Mouse (Mus musculus): ENCODE measurements around the gene Ccdc107. TPM values are rescaled to one million over a fixed set of nuclear protein-coding genes. Genes with fewer than 3 reads are reported as not detected.

The Ccdc107 gene
- polyA plus RNA-seq, 1 experiment from 2014 or later = 130 TPM

GRCm38 (mm10) chr4:43528487-43528886 lies 35.8 kb downstream of the Ccdc107 start:
- H3K27me3 ChIP-seq (ENCODE audit: control insufficient read depth, insufficient read depth, low read length) = no peaks in the 10 kb centered on the region
- no peak overlapping the region for H3K4me2 ChIP-seq (replicated peaks; ENCODE audit: low read depth, low read length)
- no peak overlapping the region for H3K4me3 ChIP-seq (ENCODE audit: low read depth, low read length)
- peaks cover 25% of the 10 kb centered on the region for H3K36me3 ChIP-seq (ENCODE audit: control insufficient read depth, insufficient read depth, low read length)
- WGBS = 78% methylated on average over 9 of the region's 9 CpGs
- H3K9me3 ChIP-seq (ENCODE audit: control insufficient read depth, low read depth, low read length) = no peaks in the 10 kb centered on the region
- no peak for ATAC-seq (ENCODE audit: insufficient number of reproducible peaks, insufficient read depth, low FRiP score, low read depth)
- H3K4me1 ChIP-seq (ENCODE audit: control insufficient read depth, insufficient read depth, low read length) = peaks cover 8% of the 10 kb centered on the region; the same call in 1 of the 2 replicates
- no peak overlapping the region for H3K27ac ChIP-seq (ENCODE audit: low read length)
- H3K9ac ChIP-seq (replicated peaks; ENCODE audit: low read depth, low read length) = no peak overlapping the region

- 52% methylated on average over 8 of the region's 8 CpGs for WGBS
- H3K9ac ChIP-seq (replicated peaks; ENCODE audit: low read depth, low read length) = no peak overlapping the region
- H3K9me3 ChIP-seq (ENCODE audit: control insufficient read depth, low read depth, low read length) = no peaks in the 10 kb centered on the region
- H3K4me2 ChIP-seq (replicated peaks; ENCODE audit: low read depth, low read length) = no peak overlapping the region
- peak overlapping the region; percentile 33 for H3K27ac ChIP-seq (ENCODE audit: low read length)
- peaks cover 40% of the 10 kb centered on the region for H3K36me3 ChIP-seq (ENCODE audit: control insufficient read depth, insufficient read depth, low read length)
- no peak overlapping the region for H3K4me3 ChIP-seq (ENCODE audit: low read depth, low read length)
- H3K27me3 ChIP-seq (ENCODE audit: control insufficient read depth, insufficient read depth, low read length) = no peaks in the 10 kb centered on the region
- ATAC-seq (ENCODE audit: insufficient number of reproducible peaks, insufficient read depth, low FRiP score, low read depth) = no peak
- H3K4me1 ChIP-seq (ENCODE audit: control insufficient read depth, insufficient read depth, low read length) = 0 out of 2 replicates have a peak, but pooled peaks cover 4% of the 10 kb centered on the region
These were observed 37.4 kb downstream of the Ccdc107 start for GRCm38 (mm10) chr4:43530081-43530501.

GRCm38 (mm10) chr4:43530581-43530980 lies 37.9 kb downstream of the Ccdc107 start:
- ATAC-seq (ENCODE audit: insufficient number of reproducible peaks, insufficient read depth, low FRiP score, low read depth) = no peak
- peak overlapping the region; percentile 33; the same call in 1 of the 2 replicates for H3K27ac ChIP-seq (ENCODE audit: low read length)

GRCm38 (mm10) chr4:43533270-43533669 lies 40.6 kb downstream of the Ccdc107 start:
- H3K4me1 ChIP-seq (ENCODE audit: control insufficient read depth, insufficient read depth, low read length) = 0 out of 2 replicates have a peak, but pooled peaks cover 4% of the 10 kb centered on the region
- H3K27ac ChIP-seq (ENCODE audit: low read length) = no peak overlapping the region
- H3K4me3 ChIP-seq (ENCODE audit: low read depth, low read length) = no peak overlapping the region
- no peak overlapping the region for H3K4me2 ChIP-seq (replicated peaks; ENCODE audit: low read depth, low read length)
- 87% methylated on average over 9 of the region's 9 CpGs for WGBS
- H3K36me3 ChIP-seq (ENCODE audit: control insufficient read depth, insufficient read depth, low read length) = peaks cover 70% of the 10 kb centered on the region
- H3K9ac ChIP-seq (replicated peaks; ENCODE audit: low read depth, low read length) = no peak overlapping the region
- no peaks in the 10 kb centered on the region for H3K27me3 ChIP-seq (ENCODE audit: control insufficient read depth, insufficient read depth, low read length)
- no peak for ATAC-seq (ENCODE audit: insufficient number of reproducible peaks, insufficient read depth, low FRiP score, low read depth)
- H3K9me3 ChIP-seq (ENCODE audit: control insufficient read depth, low read depth, low read length) = no peaks in the 10 kb centered on the region

More at GRCm38 (mm10) chr4:43530581-43530980, 37.9 kb downstream of the Ccdc107 start:
- Histone ChIP-seq H3K9me3 (ENCODE audit: control insufficient read depth, low read depth, low read length) (no peaks in the 10 kb centered on the region), H3K4me1 (ENCODE audit: control insufficient read depth, insufficient read depth, low read length) (0 out of 2 replicates have a peak, but pooled peaks cover 4% of the 10 kb centered on the region), H3K27me3 (ENCODE audit: control insufficient read depth, insufficient read depth, low read length) (no peaks in the 10 kb centered on the region), H3K4me3 (ENCODE audit: low read depth, low read length) (no peak overlapping the region), H3K9ac (replicated peaks; ENCODE audit: low read depth, low read length) (no peak overlapping the region), H3K4me2 (replicated peaks; ENCODE audit: low read depth, low read length) (no peak overlapping the region), H3K36me3 (ENCODE audit: control insufficient read depth, insufficient read depth, low read length) (peaks cover 45% of the 10 kb centered on the region)
- WGBS = 14% methylated on average over 7 of the region's 7 CpGs

GRCm38 (mm10) chr4:43535628-43536027 lies 42.9 kb downstream of the Ccdc107 start:
- Histone ChIP-seq H3K4me2 (replicated peaks; ENCODE audit: low read depth, low read length) (no peak overlapping the region), H3K9ac (replicated peaks; ENCODE audit: low read depth, low read length) (no peak overlapping the region), H3K36me3 (ENCODE audit: control insufficient read depth, insufficient read depth, low read length) (peaks cover 93% of the 10 kb centered on the region), H3K27me3 (ENCODE audit: control insufficient read depth, insufficient read depth, low read length) (no peaks in the 10 kb centered on the region), H3K27ac (ENCODE audit: low read length) (no peak overlapping the region), H3K9me3 (ENCODE audit: control insufficient read depth, low read depth, low read length) (no peaks in the 10 kb centered on the region), H3K4me1 (ENCODE audit: control insufficient read depth, insufficient read depth, low read length) (no peaks in the 10 kb centered on the region), H3K4me3 (ENCODE audit: low read depth, low read length) (no peak overlapping the region)
- 93% methylated on average over 8 of the region's 8 CpGs for WGBS
- ATAC-seq (ENCODE audit: insufficient number of reproducible peaks, insufficient read depth, low FRiP score, low read depth) = no peak

GRCm38 (mm10) chr4:43536031-43536430 lies 43.3 kb downstream of the Ccdc107 start:
- Histone ChIP-seq H3K4me1 (ENCODE audit: control insufficient read depth, insufficient read depth, low read length) (no peaks in the 10 kb centered on the region), H3K27ac (ENCODE audit: low read length) (no peak overlapping the region), H3K9ac (replicated peaks; ENCODE audit: low read depth, low read length) (no peak overlapping the region), H3K27me3 (ENCODE audit: control insufficient read depth, insufficient read depth, low read length) (no peaks in the 10 kb centered on the region), H3K4me2 (replicated peaks; ENCODE audit: low read depth, low read length) (no peak overlapping the region), H3K36me3 (ENCODE audit: control insufficient read depth, insufficient read depth, low read length) (peaks cover 97% of the 10 kb centered on the region), H3K4me3 (ENCODE audit: low read depth, low read length) (no peak overlapping the region), H3K9me3 (ENCODE audit: control insufficient read depth, low read depth, low read length) (no peaks in the 10 kb centered on the region)
- WGBS = 93% methylated on average over 9 of the region's 9 CpGs
- ATAC-seq (ENCODE audit: insufficient number of reproducible peaks, insufficient read depth, low FRiP score, low read depth) = no peak

GRCm38 (mm10) chr4:43542044-43542443 lies 49.3 kb downstream of the Ccdc107 start:
- H3K36me3 ChIP-seq (ENCODE audit: control insufficient read depth, insufficient read depth, low read length) = peaks cover 96% of the 10 kb centered on the region
- no peak overlapping the region for H3K9ac ChIP-seq (replicated peaks; ENCODE audit: low read depth, low read length)
- no peak overlapping the region for H3K4me3 ChIP-seq (ENCODE audit: low read depth, low read length)
- H3K27ac ChIP-seq (ENCODE audit: low read length) = no peak overlapping the region
- WGBS = 69% methylated on average over 3 of the region's 3 CpGs
- H3K4me1 ChIP-seq (ENCODE audit: control insufficient read depth, insufficient read depth, low read length) = no peaks in the 10 kb centered on the region
- no peaks in the 10 kb centered on the region for H3K9me3 ChIP-seq (ENCODE audit: control insufficient read depth, low read depth, low read length)
- no peaks in the 10 kb centered on the region for H3K27me3 ChIP-seq (ENCODE audit: control insufficient read depth, insufficient read depth, low read length)
- ATAC-seq (ENCODE audit: insufficient number of reproducible peaks, insufficient read depth, low FRiP score, low read depth) = no peak
- no peak overlapping the region for H3K4me2 ChIP-seq (replicated peaks; ENCODE audit: low read depth, low read length)

Other genes with a start within 250 kb of the Ccdc107 start
- 0.17 and 0.27 TPM in 2 replicates for gene Atp8b5, start 225.7 kb upstream of the Ccdc107 start, polyA plus RNA-seq (2014; fragmentation: Nextera tagmentation; extraction: Ambion mirVana)
- 12.4 and 13.5 TPM in 2 replicates for gene Rusc2, start 110.9 kb upstream of the Ccdc107 start, polyA plus RNA-seq (2014; fragmentation: Nextera tagmentation; extraction: Ambion mirVana)
- gene Fam166b, start 63.8 kb upstream of the Ccdc107 start, polyA plus RNA-seq (2014; fragmentation: Nextera tagmentation; extraction: Ambion mirVana) = 0.22 and 0.25 TPM in 2 replicates
- 5.4 and 7.1 TPM in 2 replicates for gene Tesk1, start 51.0 kb upstream of the Ccdc107 start, polyA plus RNA-seq (2014; fragmentation: Nextera tagmentation; extraction: Ambion mirVana)
- 5.5 and 5.6 TPM in 2 replicates for gene Cd72, start 38.3 kb upstream of the Ccdc107 start, polyA plus RNA-seq (2014; fragmentation: Nextera tagmentation; extraction: Ambion mirVana)
- gene Sit1, start 9.2 kb upstream of the Ccdc107 start, polyA plus RNA-seq (2014; fragmentation: Nextera tagmentation; extraction: Ambion mirVana) = not detected in 2 replicates
- 43.5 and 46.8 TPM in 2 replicates for gene Arhgef39, start 6.8 kb downstream of the Ccdc107 start, polyA plus RNA-seq (2014; fragmentation: Nextera tagmentation; extraction: Ambion mirVana)
- 2.8 and 5.8 TPM in 2 replicates for gene Car9, start 14.1 kb downstream of the Ccdc107 start, polyA plus RNA-seq (2014; fragmentation: Nextera tagmentation; extraction: Ambion mirVana)
- 790 and 843 TPM in 2 replicates for gene Tpm2, start 30.9 kb downstream of the Ccdc107 start, polyA plus RNA-seq (2014; fragmentation: Nextera tagmentation; extraction: Ambion mirVana)
- 56.2 and 69.8 TPM in 2 replicates for gene Creb3, start 69.4 kb downstream of the Ccdc107 start, polyA plus RNA-seq (2014; fragmentation: Nextera tagmentation; extraction: Ambion mirVana)
- 83.7 and 98.5 TPM in 2 replicates for gene Tln1, start 69.8 kb downstream of the Ccdc107 start, polyA plus RNA-seq (2014; fragmentation: Nextera tagmentation; extraction: Ambion mirVana)
- 41.0 and 44.5 TPM in 2 replicates for gene Rgp1, start 85.8 kb downstream of the Ccdc107 start, polyA plus RNA-seq (2014; fragmentation: Nextera tagmentation; extraction: Ambion mirVana)
- gene Gba2, start 86.0 kb downstream of the Ccdc107 start, polyA plus RNA-seq (2014; fragmentation: Nextera tagmentation; extraction: Ambion mirVana) = 13.8 and 14.4 TPM in 2 replicates
- gene Msmp, start 91.6 kb downstream of the Ccdc107 start, polyA plus RNA-seq (2014; fragmentation: Nextera tagmentation; extraction: Ambion mirVana) = 0.91 and 1.0 TPM in 2 replicates
- 13.3 and 17.3 TPM in 2 replicates for gene Npr2, start 139.0 kb downstream of the Ccdc107 start, polyA plus RNA-seq (2014; fragmentation: Nextera tagmentation; extraction: Ambion mirVana)
- 0.70 and 1.7 TPM in 2 replicates for gene Spag8, start 160.7 kb downstream of the Ccdc107 start, polyA plus RNA-seq (2014; fragmentation: Nextera tagmentation; extraction: Ambion mirVana)
- gene Hint2, start 163.6 kb downstream of the Ccdc107 start, polyA plus RNA-seq (2014; fragmentation: Nextera tagmentation; extraction: Ambion mirVana) = 103 and 112 TPM in 2 replicates
- gene Tmem8b, start 176.1 kb downstream of the Ccdc107 start, polyA plus RNA-seq (2014; fragmentation: Nextera tagmentation; extraction: Ambion mirVana) = 4.5 and 5.6 TPM in 2 replicates
- 3.7 and 4.2 TPM in 2 replicates for gene Fam221b, start 176.2 kb downstream of the Ccdc107 start, polyA plus RNA-seq (2014; fragmentation: Nextera tagmentation; extraction: Ambion mirVana)
- not detected in 2 replicates for gene Olfr70, start 207.9 kb downstream of the Ccdc107 start, polyA plus RNA-seq (2014; fragmentation: Nextera tagmentation; extraction: Ambion mirVana)
- gene Olfr71, start 217.4 kb downstream of the Ccdc107 start, polyA plus RNA-seq (2014; fragmentation: Nextera tagmentation; extraction: Ambion mirVana) = 0.09 TPM in 1 of 2 replicates, not detected in the other
- gene Hrct1, start 234.3 kb downstream of the Ccdc107 start, polyA plus RNA-seq (2014; fragmentation: Nextera tagmentation; extraction: Ambion mirVana) = 0.46 and 0.78 TPM in 2 replicates
- 0.10 TPM in 1 of 2 replicates, not detected in the other for gene Spaar, start 237.1 kb downstream of the Ccdc107 start, polyA plus RNA-seq (2014; fragmentation: Nextera tagmentation; extraction: Ambion mirVana)

All from stomach, embryonic 14.5 days (tissue).